Mouse (Mus musculus) liver, embryonic 11.5 days (tissue): Measurements from ENCODE around the gene Cd37. TPM values are rescaled to one million over a fixed set of nuclear protein-coding genes. Genes with fewer than 3 reads are reported as not detected.

Experiments used
- polyA plus RNA-seq: library from polyadenylated mRNA; unstranded; fragments of >200 nt; fragmentation: Nextera tagmentation; extraction: Ambion mirVana; gene quantifications from 2 replicates; pipeline ENCODE4 v1.2.1, GENCODE M21; 2014

Gene Cd37
- polyA plus RNA-seq, 1 experiment from 2014 or later: 19.5 TPM

Other genes starting within 250 kb of the Cd37 start
- gene Irf3, start 241.5 kb downstream of the Cd37 start, polyA plus RNA-seq: 76.2 and 88.4 TPM in 2 replicates
- gene Bcl2l12, start 240.4 kb downstream of the Cd37 start, polyA plus RNA-seq: 39.6 and 41.1 TPM in 2 replicates
- 37.5 and 40.1 TPM in 2 replicates for gene Scaf1, start 222.8 kb downstream of the Cd37 start, polyA plus RNA-seq
- gene Rras, start 221.2 kb downstream of the Cd37 start, polyA plus RNA-seq: 19.3 and 21.6 TPM in 2 replicates
- gene Prr12, start 186.2 kb downstream of the Cd37 start, polyA plus RNA-seq: 7.3 and 8.7 TPM in 2 replicates
- 60.9 and 63.0 TPM in 2 replicates for gene Nosip, start 176.7 kb downstream of the Cd37 start, polyA plus RNA-seq
- gene Prrg2, start 176.4 kb downstream of the Cd37 start, polyA plus RNA-seq: 12.0 and 12.4 TPM in 2 replicates
- 146 and 163 TPM in 2 replicates for gene Rcn3, start 146.9 kb downstream of the Cd37 start, polyA plus RNA-seq
- gene Fcgrt, start 135.3 kb downstream of the Cd37 start, polyA plus RNA-seq: 33.2 and 33.8 TPM in 2 replicates
- 2,085 and 2,209 TPM in 2 replicates for gene Rps11, start 114.7 kb downstream of the Cd37 start, polyA plus RNA-seq
- 1,710 and 1,879 TPM in 2 replicates for gene Rpl13a, start 110.4 kb downstream of the Cd37 start, polyA plus RNA-seq
- 0.41 and 1.1 TPM in 2 replicates for gene Gm45713, start 102.9 kb downstream of the Cd37 start, polyA plus RNA-seq
- 9.7 and 10.5 TPM in 2 replicates for gene Flt3l, start 102.7 kb downstream of the Cd37 start, polyA plus RNA-seq
- 86.2 and 87.7 TPM in 2 replicates for gene Pih1d1, start 84.8 kb downstream of the Cd37 start, polyA plus RNA-seq
- gene Aldh16a1, start 84.5 kb downstream of the Cd37 start, polyA plus RNA-seq: 56.0 and 60.6 TPM in 2 replicates
- gene Slc17a7, start 75.2 kb downstream of the Cd37 start, polyA plus RNA-seq: 0.57 and 0.74 TPM in 2 replicates
- gene Gfy, start 59.5 kb downstream of the Cd37 start, polyA plus RNA-seq: not detected in 2 replicates
- gene Pth2, start 58.1 kb downstream of the Cd37 start, polyA plus RNA-seq: not detected in 2 replicates
- gene Ccdc155, start 34.2 kb downstream of the Cd37 start, polyA plus RNA-seq: 0.17 and 0.53 TPM in 2 replicates
- 2.8 TPM in 2 replicates for gene Dkkl1, start 27.0 kb downstream of the Cd37 start, polyA plus RNA-seq
- gene Tead2, start 23.4 kb downstream of the Cd37 start, polyA plus RNA-seq: 69.3 and 75.9 TPM in 2 replicates
- gene Slc6a16, start 2.0 kb upstream of the Cd37 start, polyA plus RNA-seq: 0.19 TPM in 1 of 2 replicates, not detected in the other
- gene Slc6a21, start 38.4 kb upstream of the Cd37 start, polyA plus RNA-seq: not detected in 2 replicates
- gene Trpm4, start 94.7 kb upstream of the Cd37 start, polyA plus RNA-seq: 2.3 and 3.9 TPM in 2 replicates
- 0.12 and 0.30 TPM in 2 replicates for gene Hrc, start 96.2 kb upstream of the Cd37 start, polyA plus RNA-seq
- 2.0 and 2.1 TPM in 2 replicates for gene Ppfia3, start 127.9 kb upstream of the Cd37 start, polyA plus RNA-seq
- 0.35 TPM in 1 of 2 replicates, not detected in the other for gene Lin7b, start 131.5 kb upstream of the Cd37 start, polyA plus RNA-seq
- gene Snrnp70, start 156.6 kb upstream of the Cd37 start, polyA plus RNA-seq: 51.6 and 64.4 TPM in 2 replicates
- 0.18 TPM in 1 of 2 replicates, not detected in the other for gene Kcna7, start 166.5 kb upstream of the Cd37 start, polyA plus RNA-seq
- gene Ntf5, start 174.6 kb upstream of the Cd37 start, polyA plus RNA-seq: 2.0 and 2.5 TPM in 2 replicates
- gene Lhb, start 181.7 kb upstream of the Cd37 start, polyA plus RNA-seq: 0.26 TPM in 1 of 2 replicates, not detected in the other
- gene Gys1, start 195.7 kb upstream of the Cd37 start, polyA plus RNA-seq: 21.4 and 23.7 TPM in 2 replicates
- gene Ruvbl2, start 199.0 kb upstream of the Cd37 start, polyA plus RNA-seq: 240 and 250 TPM in 2 replicates
- 6,297 and 6,318 TPM in 2 replicates for gene Ftl1, start 220.8 kb upstream of the Cd37 start, polyA plus RNA-seq
- 190 and 212 TPM in 2 replicates for gene Bax, start 227.8 kb upstream of the Cd37 start, polyA plus RNA-seq
- gene Tulp2, start 242.8 kb upstream of the Cd37 start, polyA plus RNA-seq: 2.3 and 3.2 TPM in 2 replicates
- not detected in 2 replicates for gene Gm45808, start 247.7 kb upstream of the Cd37 start, polyA plus RNA-seq
- 4.9 and 5.8 TPM in 2 replicates for gene Dhdh, start 249.7 kb upstream of the Cd37 start, polyA plus RNA-seq